Mouse (Mus musculus): Measurements from ENCODE around the gene 6720489N17Rik. TPM values are rescaled to one million over a fixed set of nuclear protein-coding genes. Genes with fewer than 3 reads are reported as not detected.
"Not testable (repeated sequence)": the region's sequence is repeated elsewhere in the genome, so short reads cannot be mapped to it uniquely, and the experiment has no call there.

6720489N17Rik gene
- 1 to 10 TPM; 2.2 to 2.5 TPM for total RNA-seq (2021)
- long read RNA-seq, experiment 1: 0 reads
- long read RNA-seq, experiment 2, partial matches to known transcripts: 0 of 1 reads
- long read RNA-seq, experiment 2, other reads (novel, unspliced or antisense): 1 of 1 reads

- peak; percentile 58 for DNase-seq
Measured at GRCm38 (mm10) chr13:62623577-62624276, at the start of gene 6720489N17Rik. TSS of gene 6720489N17Rik (minus strand) at chr13:62624182.

DNA sequence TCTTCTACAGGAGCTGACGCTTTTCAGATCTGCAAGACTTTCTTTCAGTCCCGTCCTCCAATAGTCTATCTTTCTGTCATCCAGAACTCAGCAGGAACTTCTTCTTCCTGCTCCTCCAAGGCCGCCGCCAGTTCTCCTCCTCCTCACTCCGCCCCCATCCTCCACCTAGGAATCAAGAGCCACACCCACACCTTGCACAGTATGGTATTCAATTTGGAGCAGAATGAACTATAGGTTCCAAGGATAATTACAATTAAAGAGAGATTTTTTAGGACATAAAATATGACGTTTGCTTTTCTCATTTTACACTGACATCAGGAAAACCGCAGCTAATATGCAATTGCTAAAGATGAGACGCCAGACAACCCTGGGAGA is 29.4 kb upstream of the 6720489N17Rik start:
- no peak for DNase-seq

DNA sequence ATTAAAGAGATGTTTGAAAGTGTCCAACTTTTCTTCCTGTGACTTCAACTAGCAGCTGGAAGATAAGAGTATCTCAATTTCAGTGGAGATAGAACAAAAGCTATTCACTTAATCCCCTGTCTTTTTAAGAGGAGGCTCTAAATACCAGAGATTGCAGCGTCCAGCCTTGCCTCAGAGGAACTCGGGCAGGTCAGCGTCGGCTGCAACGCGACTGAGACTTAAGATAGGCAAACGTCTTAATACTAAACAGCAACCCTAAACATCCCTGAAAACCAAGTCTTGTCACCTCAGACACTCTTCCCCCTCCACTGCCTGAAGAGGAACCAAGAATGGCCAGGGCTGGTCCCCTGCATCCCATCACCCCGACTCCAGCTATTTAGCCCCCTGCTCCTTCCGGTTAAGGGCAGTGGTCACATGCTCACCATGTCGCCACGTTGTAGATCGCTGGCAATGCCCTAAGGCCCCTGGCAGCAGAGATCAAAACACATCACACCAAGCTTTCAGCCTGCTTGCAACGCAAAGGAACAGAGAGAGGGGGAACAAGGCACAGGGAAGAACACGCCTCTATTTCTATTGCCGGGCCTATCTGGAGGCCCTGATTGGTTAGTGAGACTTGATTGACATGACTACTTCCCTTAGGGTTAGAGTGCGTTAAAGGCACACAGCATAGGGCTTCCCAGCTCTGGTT is 28.8 kb upstream of the 6720489N17Rik start:
- DNase-seq: peak; percentile 28

- DNase-seq: peak; percentile 11
Measured at GRCm38 (mm10) chr13:62627071-62627470, 3.1 kb upstream of the 6720489N17Rik start.

GRCm38 (mm10) chr13:62624277-62624665 is 289 bp upstream of the 6720489N17Rik start:
- not testable (repeated sequence) for DNase-seq

DNA sequence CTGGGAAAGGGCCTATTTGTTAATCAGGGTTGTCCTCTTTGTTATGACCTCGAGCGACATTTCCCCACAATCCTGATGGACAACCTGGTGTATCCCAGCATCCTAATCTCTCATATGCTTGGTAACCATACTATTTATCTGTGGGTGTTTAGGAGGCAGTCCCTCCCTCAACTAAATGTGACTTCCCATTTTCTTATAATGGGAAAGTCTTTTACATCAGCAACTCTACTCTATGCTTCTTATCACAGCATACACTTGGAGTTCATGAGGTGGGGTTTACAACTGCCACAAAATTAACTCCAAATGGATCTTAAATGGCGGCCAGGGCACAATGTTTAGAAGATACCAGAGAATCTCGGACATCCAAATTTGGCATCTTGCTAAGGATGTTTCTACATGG is 6.5 kb downstream of the 6720489N17Rik start:
- DNase-seq: not testable (repeated sequence)

DNA sequence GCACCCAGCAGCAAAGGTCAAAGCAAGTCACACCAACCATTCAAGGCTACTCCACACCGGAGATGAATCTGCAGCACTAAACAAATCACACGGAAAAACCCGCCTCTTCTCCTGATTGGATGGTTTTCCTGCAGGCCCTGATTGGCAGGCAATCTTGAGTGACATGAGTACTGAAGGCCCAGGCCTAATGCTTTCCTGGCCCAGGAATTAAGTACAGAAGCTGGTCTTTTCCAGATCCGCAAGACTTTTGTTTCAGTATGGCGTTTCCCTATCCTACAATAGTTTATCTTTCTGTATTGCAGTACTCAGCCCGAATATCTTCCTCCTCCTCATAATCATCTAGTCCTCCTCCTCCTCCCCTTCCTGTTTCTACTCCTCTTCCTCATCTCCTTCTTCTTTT is 52.9 kb downstream of the 6720489N17Rik start, which contains the start of gene Zfp934:
Gene Zfp934 (minus strand): TSS at position 101 of the 400 bp plus-strand sequence.
- not testable (repeated sequence) for DNase-seq

DNA sequence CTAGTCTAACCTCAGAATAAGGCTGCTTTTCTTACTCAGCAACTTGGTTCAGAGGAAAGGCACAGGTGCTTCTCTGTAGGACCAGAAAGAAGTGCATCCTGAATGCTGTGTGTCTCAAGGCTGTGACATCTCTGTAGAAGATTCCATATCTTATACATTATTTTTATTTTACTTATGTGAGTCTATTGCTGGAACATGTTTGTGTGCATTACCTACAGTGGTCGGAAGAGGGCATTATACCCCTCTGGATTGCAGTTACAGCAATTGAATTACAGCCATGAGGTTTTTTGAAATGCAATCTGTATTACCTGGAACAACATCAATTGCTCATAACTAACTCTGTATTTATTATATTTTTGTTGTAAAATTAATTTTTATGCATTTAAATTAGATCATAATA is 62.3 kb downstream of the 6720489N17Rik start:
- DNase-seq: not testable (repeated sequence)

DNA sequence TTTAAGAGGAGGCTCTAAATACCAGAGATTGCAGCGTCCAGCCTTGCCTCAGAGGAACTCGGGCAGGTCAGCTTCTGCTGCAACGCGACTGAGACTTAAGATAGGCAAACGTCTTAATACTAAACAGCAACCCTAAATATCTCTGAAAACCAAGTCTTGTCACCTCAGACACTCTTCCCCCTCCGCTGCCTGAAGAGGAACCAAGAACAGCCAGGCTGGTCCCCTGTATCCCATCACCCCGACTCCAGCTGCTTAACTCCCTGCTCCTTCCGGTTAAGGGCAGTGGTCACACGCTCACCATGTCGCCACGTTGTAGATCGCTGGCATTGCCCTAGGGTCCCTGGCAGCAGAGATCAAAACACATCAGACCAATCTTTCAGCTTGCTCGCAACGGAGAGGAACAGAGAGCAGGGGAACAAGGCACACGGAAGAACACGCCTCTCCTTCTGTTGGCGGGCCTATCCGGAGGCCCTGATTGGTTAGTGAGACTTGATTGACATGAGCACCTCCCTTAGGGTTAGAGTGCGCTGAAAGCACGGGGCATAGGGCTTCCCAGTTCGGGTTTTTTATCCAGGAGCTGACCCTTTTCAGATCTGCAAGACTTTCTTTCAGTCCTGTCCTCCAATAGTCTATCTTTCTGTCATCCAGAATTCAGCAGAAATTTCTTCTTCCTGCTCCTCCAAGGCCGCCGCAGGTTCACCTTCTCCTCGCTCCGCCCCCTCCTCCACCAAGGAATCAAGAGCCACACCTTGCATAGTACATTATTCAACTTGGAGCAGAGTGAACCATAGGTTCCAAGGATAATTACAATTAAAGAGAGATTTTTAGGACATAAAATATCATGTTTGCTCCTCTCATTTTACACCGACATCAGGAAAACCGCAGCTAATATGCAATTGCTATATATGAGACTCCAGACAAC is 65.5 kb downstream of the 6720489N17Rik start, which contains the start of gene Zfp935:
Gene Zfp935 (minus strand): TSS at position 323 of the 922 bp plus-strand sequence.
- DNase-seq: peak; percentile 40

Small RNA genes within 50 kb of the gene (microRNA-seq; reads per million reads assigned to microRNA genes)
- gene Gm24020: 0 reads per million in 2 experiments

Other genes starting within 250 kb of the 6720489N17Rik start
- gene Gm3604, start 241.0 kb downstream of the 6720489N17Rik start, total RNA-seq (2021): under 1 TPM; 0.35 to 0.77 TPM
- 1 to 10 TPM; 7.7 to 9.7 TPM for gene Gm49359, start 157.3 kb downstream of the 6720489N17Rik start, total RNA-seq (2021)
- gene Zfp935, start 65.7 kb downstream of the 6720489N17Rik start, total RNA-seq (2021): under 1 TPM in 1 of 2 experiments, not detected in 1; 0.38 TPM
- 1 to 10 TPM; 3.7 to 5.3 TPM for gene Zfp934, start 53.0 kb downstream of the 6720489N17Rik start, total RNA-seq (2021)
- gene Platr25, start 136.5 kb upstream of the 6720489N17Rik start, total RNA-seq (2021): 1 to 10 TPM; 4.1 to 5.8 TPM
- 1 to 10 TPM; 1.1 to 1.5 TPM for gene Gm5141, start 161.6 kb upstream of the 6720489N17Rik start, total RNA-seq (2021)
- gene Fbp2, start 234.2 kb upstream of the 6720489N17Rik start, total RNA-seq (2021): 100 to 1,000 TPM; 156 to 173 TPM